Mouse (Mus musculus) mouse embryonic stem cell (cell line): ENCODE results near the gene Hjurp.

ENCODE experiments used
- in situ Hi-C, 2 experiments: fragments of 300-500 bp; cut with MboI; formaldehyde crosslinking; loops; 1 replicate in 1 of 2; 3 replicates in 1 of 2; pipeline ENCODE4 v1.14.3; 2019 to 2020; ENCODE audit warnings: low sequenced_read_pairs in 2 of 2, low pct_unique_long_range_greater_than_20kb in 1 of 2, mixed read lengths in 1 of 2; ENCODE audit not compliant: unreplicated experiment in 1 of 2

The Hjurp gene

GRCm38 (mm10) chr1:88254793-88255465, 22.5 kb downstream of the Hjurp start:
- in situ Hi-C loops = no loop called here

- in situ Hi-C loops = no loop called here
Measured at GRCm38 (mm10) chr1:88253540-88253939, 23.9 kb downstream of the Hjurp start.

GRCm38 (mm10) chr1:88253106-88253505, 24.3 kb downstream of the Hjurp start:
- in situ Hi-C loops = no loop called here

- in situ Hi-C loops = no loop called here
Measured at GRCm38 (mm10) chr1:88250023-88250422, 27.4 kb downstream of the Hjurp start.

- in situ Hi-C loops = no loop called here
Measured at GRCm38 (mm10) chr1:88249596-88249995, 27.8 kb downstream of the Hjurp start.

- in situ Hi-C loops = no loop called here
Measured at GRCm38 (mm10) chr1:88248658-88249057, 28.8 kb downstream of the Hjurp start.

GRCm38 (mm10) chr1:88247660-88248059, 29.8 kb downstream of the Hjurp start:
- in situ Hi-C loops = no loop called here

GRCm38 (mm10) chr1:88246386-88246785, 31.0 kb downstream of the Hjurp start:
- in situ Hi-C loops = no loop called here

GRCm38 (mm10) chr1:88245881-88246280, 31.6 kb downstream of the Hjurp start:
- in situ Hi-C loops = no loop called here

GRCm38 (mm10) chr1:88243861-88244260, 33.6 kb downstream of the Hjurp start:
- in situ Hi-C loops = no loop called here

GRCm38 (mm10) chr1:88240579-88240978, 36.9 kb downstream of the Hjurp start:
- in situ Hi-C loops = no loop called here

- in situ Hi-C loops = no loop called here
Measured at GRCm38 (mm10) chr1:88240072-88240471, 37.4 kb downstream of the Hjurp start.

GRCm38 (mm10) chr1:88238771-88239170, 38.7 kb downstream of the Hjurp start:
- in situ Hi-C loops = no loop called here

GRCm38 (mm10) chr1:88237311-88237710, 40.1 kb downstream of the Hjurp start:
- in situ Hi-C loops = no loop called here

GRCm38 (mm10) chr1:88235894-88236415, 41.5 kb downstream of the Hjurp start:
- in situ Hi-C loops = no loop called here

- in situ Hi-C loops = no loop called here
Measured at GRCm38 (mm10) chr1:88235046-88235893, 42.2 kb downstream of the Hjurp start.

- in situ Hi-C loops = no loop called here
Measured at GRCm38 (mm10) chr1:88234646-88235045, 42.8 kb downstream of the Hjurp start.

GRCm38 (mm10) chr1:88234248-88234610, 43.2 kb downstream of the Hjurp start:
- in situ Hi-C loops = no loop called here

- in situ Hi-C loops = no loop called here
Measured at GRCm38 (mm10) chr1:88233421-88234247, 43.8 kb downstream of the Hjurp start.
